Mouse (Mus musculus): Measurements from ENCODE around the gene Mturn.

Mturn gene

DNA sequence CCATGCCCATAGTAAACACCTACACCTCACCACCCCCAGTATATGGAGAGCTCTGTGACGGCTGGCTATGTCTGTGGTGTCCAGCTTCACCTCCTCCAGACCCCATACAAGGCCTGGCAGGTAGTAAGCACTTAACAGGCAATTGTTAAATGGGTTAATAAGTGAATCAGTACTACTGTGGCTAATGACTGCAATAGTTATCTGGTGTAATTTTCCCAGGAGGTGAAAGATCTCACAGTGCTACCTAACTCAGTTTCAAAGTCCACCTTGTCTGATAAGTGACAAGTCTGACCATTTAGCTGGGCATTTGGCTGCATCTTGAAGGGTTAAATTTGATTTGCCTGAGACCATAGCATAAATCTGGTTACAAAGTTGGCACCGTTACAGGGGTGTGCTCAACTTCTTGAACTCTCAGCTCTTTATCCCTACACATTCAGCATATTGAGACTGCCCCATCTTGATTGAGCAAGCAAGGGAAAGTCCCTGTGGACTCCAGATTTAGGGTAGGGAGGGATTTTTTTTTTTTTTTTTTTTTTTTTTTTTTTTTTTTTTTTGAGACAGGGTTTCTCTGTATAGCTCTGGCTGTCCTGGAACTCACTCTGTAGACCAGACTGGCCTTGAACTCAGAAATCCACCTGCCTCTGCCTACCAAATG is 48.2 kb downstream of the Mturn start:
- no peak for DNase-seq (ENCODE audit: low read depth, low spot score)

DNA sequence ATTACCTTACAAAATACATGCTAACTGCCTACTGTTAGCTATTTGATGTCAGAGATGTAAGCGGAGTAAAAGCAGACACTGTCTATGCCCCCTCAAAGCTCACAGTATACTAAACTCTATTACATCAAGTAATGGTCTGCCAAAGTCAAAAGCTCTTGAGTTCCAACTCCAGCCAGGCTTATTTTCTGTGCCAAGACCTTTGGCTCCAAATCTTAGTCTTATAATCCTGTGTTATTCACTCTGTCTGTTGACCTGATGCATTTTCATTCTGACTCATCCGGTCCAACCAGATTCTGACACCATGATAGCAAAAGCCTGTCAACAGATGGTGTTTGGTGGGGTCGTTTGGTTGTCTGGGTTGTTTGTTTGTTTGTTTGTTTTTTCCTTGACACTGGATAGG is 50.3 kb downstream of the Mturn start:
- no peak for DNase-seq (ENCODE audit: low read depth, low spot score)

GRCm38 (mm10) chr6:54732721-54733120 is 51.3 kb downstream of the Mturn start:
- DNase-seq (ENCODE audit: low read depth, low spot score) = no peak

GRCm38 (mm10) chr6:54736126-54736525 is 54.7 kb downstream of the Mturn start:
- no peak for DNase-seq (ENCODE audit: low read depth, low spot score)

- no peak for DNase-seq (ENCODE audit: low read depth, low spot score)
Measured at GRCm38 (mm10) chr6:54737255-54737654, 55.8 kb downstream of the Mturn start.

DNA sequence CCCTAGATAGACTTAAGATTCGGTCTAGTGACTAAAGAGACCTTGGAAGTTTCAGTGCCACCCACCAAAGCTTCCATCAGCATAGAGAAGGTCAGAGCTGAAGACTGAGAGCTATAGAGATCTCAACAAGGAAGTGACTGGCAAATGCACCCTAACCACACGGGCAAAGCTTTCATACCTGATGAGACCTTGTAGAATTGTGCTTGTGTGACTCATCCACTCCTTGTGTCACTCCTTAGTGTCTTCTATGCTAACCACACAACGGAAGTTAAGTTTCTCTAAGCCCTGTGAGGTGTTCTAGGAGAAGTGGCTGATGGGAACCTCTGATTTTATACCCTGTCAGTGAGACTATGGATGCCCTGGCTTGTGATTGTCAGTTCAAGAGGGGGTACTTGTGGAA is 56.3 kb downstream of the Mturn start:
- no peak for DNase-seq (ENCODE audit: low read depth, low spot score)

DNA sequence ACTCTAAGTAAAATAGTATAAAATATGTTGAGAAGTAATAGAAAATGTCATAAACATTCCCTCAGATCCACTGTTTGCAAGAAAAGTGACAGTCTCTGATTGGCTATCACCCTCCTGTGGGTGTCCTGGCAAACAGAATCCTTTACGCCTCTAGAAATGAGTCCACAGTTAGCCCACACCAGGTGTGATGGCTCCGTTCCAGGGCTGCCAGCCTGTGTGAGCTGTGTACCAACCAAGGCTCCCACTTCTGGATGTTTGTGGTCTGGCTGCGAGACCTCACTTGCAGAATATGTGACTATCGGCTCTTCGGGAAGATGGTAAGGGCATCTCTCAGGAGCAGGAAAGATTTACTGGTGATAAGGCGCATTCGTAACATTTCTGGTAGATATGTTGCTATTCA is 67.6 kb downstream of the Mturn start:
- no peak for DNase-seq (ENCODE audit: low read depth, low spot score)

DNA sequence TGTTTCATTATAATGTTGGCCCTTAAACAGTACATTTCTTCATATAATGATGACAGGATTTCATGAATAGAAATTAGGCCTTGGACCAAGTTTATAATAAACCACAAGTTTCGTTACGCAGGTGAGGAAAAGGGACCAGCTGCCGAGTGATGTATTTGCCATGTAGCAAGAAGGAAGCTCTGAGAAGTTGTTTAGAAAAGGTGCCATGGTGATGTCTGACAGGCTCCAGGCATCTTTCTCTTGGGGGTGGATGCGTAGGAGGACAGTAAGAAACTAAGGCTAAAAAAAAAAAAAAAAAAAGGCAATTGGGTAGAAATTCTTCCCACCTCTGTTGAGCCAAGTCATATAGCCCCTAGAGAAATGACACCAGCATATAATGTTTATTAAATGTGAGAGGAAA is 70.2 kb downstream of the Mturn start:
- DNase-seq (ENCODE audit: low read depth, low spot score) = no peak

DNA sequence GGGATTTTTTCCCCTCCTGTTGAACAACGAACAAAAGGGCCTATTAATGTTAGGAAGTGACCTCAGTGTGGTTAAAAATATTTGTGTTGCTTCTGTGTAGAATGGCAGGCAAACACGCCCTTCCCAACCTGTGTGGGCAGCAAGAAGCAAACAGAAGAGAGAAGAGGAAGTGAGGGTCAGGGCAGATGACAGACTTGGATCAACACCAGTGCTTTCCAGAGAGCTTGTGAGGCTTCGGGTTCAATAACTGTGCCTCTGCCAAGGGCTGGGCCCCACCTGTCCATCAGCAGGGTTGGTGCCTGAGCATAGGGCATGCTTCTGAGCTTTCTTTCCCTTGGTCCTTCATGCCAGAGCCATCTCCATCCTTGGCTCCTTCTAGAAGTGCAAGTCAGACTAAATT is 70.7 kb downstream of the Mturn start:
- no peak for DNase-seq (ENCODE audit: low read depth, low spot score)

Data from forelimb bud, embryonic 11.5 days (tissue).